Mouse (Mus musculus) layer of hippocampus, adult 6 months (tissue): ENCODE data around the gene Lrrc47. TPM values are rescaled to one million over a fixed set of nuclear protein-coding genes. Genes with fewer than 3 reads are reported as not detected.

Experiments
- long read RNA-seq, 2 experiments: library from polyadenylated mRNA; unstranded; transcript quantifications; one replicate each; pipeline ENCODE4 v2.0.0; 2019 to 2020
- polyA plus RNA-seq: library from polyadenylated mRNA; unstranded; fragments of <200 nt; fragmentation: Nextera tagmentation; gene quantifications from 2 replicates; pipeline ENCODE4 v1.2.3, GENCODE M21; 2021

Gene Lrrc47
- polyA plus RNA-seq = 1.9 and 3.0 TPM in 2 replicates
- long read RNA-seq, experiment 1, partial matches to known transcripts = 2 of 5 reads
- long read RNA-seq, experiment 1, other reads (novel, unspliced or antisense) = 3 of 5 reads
- long read RNA-seq, experiment 2, transcript Lrrc47-205 (7 exons, 3,468 nt) = major isoform, 18 of 26 reads
- long read RNA-seq, experiment 2, partial matches to known transcripts = 5 of 26 reads
- long read RNA-seq, experiment 2, other reads (novel, unspliced or antisense) = 3 of 26 reads

DNA sequence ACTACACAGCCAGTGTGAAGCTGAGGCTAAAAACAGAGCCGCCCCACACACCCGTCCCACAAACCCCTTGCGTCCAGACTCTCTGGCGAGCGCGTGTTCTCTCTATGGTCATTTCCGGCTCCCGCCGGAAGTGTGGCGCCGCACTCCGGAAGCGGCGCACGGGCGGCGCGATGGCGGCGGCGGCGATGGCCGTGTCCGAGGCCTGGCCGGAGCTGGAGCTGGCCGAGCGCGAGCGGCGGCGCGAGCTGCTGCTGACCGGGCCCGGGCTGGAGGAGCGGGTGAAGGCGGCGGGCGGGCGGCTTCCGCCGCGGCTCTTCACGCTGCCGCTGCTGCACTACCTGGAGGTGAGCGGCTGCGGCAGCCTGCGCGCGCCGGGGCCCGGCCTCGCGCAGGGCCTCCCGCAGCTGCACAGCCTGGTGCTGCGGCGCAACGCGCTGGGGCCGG is at the start of gene Lrrc47:
Lrrc47 (plus strand) TSS at position 86 of the 444 bp plus-strand sequence.

DNA sequence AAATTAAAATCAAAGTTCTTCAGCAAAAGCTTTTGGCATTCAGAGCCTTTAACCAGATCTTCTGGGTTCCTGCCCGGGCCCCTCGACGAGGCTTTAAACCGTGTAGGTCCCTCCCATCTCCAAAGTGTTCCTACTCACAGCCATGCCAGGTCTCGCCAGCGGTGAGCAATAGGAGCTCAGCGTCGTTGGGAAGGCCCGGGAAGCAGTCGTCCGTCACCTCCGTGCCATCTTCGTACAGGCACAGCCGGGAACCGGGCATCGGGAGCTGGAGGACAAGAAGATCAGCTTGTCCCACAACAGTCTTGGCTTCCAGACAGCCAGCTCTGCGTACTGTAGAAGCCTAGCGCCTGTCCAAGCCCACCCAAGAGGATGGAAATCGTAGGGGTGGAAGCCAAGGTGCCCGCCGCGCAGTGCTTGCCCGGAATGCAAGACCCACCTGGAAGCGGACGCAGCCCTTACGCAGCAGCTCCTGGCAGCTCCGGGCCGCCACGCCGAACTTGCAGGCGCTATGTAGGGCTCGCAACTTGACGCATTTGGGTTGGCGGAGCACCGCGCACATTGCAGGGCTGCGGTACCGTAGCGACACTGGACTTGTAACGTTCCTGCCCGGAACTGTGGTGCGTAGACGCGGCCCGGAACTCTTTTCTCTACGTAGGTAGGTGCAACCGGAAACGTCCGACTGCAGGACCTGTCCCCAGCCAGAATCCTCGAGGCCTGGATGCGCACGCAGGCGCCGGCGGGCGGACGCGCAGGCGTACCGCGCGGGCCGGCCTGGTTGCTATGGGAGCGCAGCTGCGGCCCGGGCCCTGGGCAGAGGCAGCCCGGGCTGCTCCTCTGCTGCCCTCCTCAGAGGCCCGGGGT is 36.9 kb upstream of the Lrrc47 start, which contains the start of the genes Dffb and Cep104:
Dffb (minus strand) TSS at position 696 of the 861 bp plus-strand sequence.
Cep104 (plus strand) TSS at position 764 of the 861 bp plus-strand sequence.

DNA sequence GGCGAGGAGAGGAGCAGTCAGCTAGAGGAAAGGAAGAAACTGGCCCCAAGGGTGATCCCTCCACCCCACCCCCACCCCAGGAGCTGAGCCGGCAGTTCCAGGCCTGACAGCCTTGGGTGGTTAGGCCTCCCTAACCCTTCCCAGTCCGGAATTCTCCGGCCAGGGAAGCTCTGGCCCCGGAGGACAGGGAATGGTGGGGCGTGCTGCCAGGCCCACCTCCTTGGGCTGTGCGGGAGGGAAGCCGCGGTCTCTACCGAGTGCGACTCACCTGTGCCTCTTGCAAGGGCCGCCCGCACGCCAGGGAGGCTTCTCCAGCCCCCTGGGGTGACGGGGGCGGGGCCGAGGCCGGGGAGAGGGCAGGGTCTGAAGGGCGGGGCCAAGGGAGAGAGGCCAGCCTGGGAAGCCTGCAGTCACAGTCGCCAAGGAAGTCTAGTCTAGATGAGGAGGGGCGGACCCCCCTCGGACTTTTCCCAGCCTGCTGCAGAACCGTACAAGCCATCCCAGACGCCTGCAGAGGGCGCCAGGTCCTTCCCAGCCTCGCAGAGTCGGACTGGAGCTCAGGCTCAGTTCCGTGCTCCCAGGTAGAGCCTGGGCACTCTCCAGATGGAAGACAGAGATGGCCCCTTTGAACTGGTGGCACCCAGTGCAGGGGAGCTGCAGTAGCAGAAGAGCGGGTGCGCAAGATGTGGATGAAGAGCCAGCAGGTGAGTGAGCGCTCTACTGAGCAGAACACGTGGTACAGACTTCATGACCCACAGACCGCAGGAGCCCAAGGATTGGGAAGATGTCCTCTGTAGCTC is 14.3 kb downstream of the Lrrc47 start, which contains the start of gene Smim1:
Smim1 (minus strand) TSS at position 590 of the 800 bp plus-strand sequence.

DNA sequence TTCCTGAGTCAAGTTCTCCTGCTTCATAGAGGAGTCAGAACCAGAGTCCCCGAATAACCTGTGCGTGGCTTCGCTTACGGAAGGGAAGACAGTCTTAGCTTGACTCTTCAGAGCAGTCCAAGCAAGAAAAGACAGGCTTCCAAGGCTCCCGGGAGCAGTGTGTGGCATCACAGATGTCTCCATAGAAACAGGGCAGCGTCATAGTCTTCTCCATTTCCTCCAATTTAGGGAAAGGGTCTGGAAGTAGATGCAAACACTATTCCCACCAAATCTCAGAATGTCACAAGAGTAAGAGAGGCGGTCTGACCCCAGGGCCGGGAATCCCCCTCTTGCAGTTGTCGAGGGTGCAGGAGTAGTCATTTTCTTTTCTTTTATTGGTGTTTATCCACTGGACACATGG is 31.0 kb downstream of the Lrrc47 start, which contains the start of gene Ccdc27:
Ccdc27 (minus strand) TSS at position 101 of the 400 bp plus-strand sequence.

Other genes with a start within 250 kb of the Lrrc47 start
- 51.6 and 53.2 TPM in 2 replicates for gene A430005L14Rik, start 54.5 kb upstream of the Lrrc47 start, polyA plus RNA-seq
- gene Dffb, start 36.6 kb upstream of the Lrrc47 start, polyA plus RNA-seq = 2.1 and 2.3 TPM in 2 replicates
- gene Cep104, start 36.5 kb upstream of the Lrrc47 start, polyA plus RNA-seq = 13.2 and 13.6 TPM in 2 replicates
- 43.9 and 46.6 TPM in 2 replicates for gene Smim1, start 14.5 kb downstream of the Lrrc47 start, polyA plus RNA-seq
- gene Ccdc27, start 30.9 kb downstream of the Lrrc47 start, polyA plus RNA-seq = not detected in 2 replicates
- gene Trp73, start 128.5 kb downstream of the Lrrc47 start, polyA plus RNA-seq = 0.36 and 0.79 TPM in 2 replicates
- 30.6 and 32.1 TPM in 2 replicates for gene Wrap73, start 130.6 kb downstream of the Lrrc47 start, polyA plus RNA-seq
- 106 and 124 TPM in 2 replicates for gene Tprgl, start 148.9 kb downstream of the Lrrc47 start, polyA plus RNA-seq
- gene Megf6, start 159.0 kb downstream of the Lrrc47 start, polyA plus RNA-seq = 0.80 and 1.3 TPM in 2 replicates